Mouse (Mus musculus) left cerebral cortex, adult 9 months (tissue): ENCODE results near the gene 0610030E20Rik.

Experiments
- DNase-seq, 2 experiments: peaks; one replicate each; pipeline ENCODE4 v3.0.0; 2022; ENCODE audit warnings: low spot score in 2 of 2

Gene 0610030E20Rik

DNA sequence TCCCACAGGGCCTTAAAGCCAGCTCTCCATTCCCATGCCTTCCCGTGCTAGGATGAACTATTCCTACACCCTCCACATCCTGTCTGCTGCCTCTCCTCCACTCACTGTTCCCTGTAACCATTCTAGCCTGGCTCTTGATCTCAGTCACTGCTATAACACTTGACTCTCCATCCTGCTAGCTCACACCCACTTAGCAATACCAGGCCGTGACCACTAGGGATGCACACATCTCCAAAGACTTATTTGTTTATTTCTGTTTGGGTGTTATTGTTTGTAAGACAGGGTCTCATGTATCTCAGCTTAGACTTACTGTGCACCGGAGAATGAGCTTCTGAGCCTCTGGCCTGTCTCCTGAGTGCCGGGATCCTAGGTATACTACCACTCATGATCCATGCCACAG lies 22.4 kb downstream of the 0610030E20Rik start:
- DNase-seq: no peak

DNA sequence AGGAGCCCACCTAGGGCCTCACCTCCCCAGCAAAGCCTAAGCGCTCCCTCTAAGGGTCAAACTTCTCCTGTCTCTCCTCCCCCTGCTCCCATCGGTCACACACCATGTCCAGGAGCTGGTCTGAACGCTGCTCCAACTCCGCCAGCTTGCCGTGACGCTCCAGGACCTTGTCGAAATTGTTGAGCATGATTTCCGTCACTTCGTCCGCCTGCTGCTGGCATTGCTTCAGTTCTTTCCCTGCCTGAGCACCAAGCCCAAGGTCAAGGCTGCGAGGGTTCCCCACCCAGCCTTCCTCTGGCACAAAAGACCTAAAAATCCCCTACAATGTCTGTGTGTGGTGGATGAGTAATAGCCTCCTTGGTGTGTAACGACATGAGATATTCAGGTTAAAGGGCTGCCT lies 23.0 kb downstream of the 0610030E20Rik start:
- no peak for DNase-seq

DNA sequence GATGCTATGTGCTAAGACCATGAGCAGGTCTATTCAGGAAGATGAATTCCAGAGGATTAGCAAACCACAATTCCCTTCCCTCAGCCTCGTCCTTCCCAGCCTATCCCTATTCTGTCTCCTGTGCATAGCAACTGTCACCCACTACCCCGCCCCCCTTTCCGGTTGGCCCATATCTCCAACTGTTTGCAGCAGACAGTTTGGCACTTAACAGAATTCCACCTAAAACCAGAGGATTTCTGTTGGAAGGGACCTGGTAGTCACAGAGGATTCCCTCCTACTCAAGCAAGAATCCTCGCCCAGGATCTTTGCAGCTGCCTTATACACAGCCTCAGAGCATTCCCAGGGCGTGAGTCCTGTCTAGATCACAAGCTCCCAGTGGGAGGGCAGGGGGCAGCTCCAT lies 24.0 kb downstream of the 0610030E20Rik start:
- peak in 1 of 2 experiments; percentile 61 for DNase-seq

DNA sequence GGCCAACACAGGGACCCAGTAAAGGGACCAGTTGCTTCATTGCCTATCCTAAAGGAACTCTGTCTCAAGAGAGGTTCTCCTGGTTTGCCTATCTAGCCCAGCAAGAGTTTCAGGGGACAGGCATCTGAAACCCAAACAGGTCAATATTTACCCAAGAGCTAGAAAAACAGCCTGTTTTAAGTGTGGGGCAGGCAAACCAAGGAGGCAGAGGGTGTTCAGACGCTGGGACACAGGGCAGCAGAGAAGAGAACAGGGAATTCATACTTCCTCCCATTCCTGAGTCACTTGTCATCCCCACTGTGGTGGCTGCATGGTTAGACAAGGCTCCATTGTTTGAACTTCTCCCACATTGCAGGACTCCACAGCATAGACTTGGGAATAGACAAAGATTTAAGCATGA lies 24.5 kb downstream of the 0610030E20Rik start:
- DNase-seq: no peak

DNA sequence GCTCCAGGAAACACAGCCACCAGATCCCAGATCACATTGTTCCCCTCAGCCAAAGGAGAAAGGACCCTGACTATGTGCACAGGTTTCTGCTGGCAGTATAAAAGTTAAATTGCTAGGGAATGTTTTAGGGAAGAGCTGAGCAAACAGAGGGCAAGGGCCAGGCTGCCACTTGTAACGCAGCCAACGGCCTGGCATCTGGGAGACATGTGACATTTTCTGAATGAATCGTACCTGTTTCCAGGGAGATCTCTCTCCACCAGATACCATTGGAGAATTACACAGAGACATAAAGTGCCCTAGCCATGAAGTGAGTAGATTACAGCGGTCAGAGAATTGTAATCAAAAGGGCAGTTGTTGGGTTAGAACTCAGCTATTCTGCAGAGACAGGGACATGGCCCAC lies 26.1 kb downstream of the 0610030E20Rik start:
- DNase-seq: no peak

DNA sequence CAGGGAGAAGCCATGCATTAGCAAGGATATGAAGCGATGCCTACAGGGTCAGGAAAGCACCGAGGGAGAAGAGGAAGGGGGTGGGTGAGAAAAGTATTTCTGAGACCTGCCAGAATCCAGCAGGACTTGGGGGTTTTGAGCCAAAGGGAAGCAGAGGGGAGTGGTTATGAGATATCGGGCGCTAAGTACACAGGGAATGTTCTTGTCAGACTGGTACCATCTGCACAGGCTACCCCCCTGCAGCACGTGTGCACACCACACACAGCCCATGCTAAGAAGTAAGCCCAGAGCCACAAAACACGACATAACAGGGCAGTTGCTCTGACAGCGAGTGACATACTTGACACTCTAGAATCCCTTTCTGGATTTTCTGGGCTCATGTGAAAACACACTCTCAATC lies 27.1 kb downstream of the 0610030E20Rik start:
- no peak for DNase-seq

DNA sequence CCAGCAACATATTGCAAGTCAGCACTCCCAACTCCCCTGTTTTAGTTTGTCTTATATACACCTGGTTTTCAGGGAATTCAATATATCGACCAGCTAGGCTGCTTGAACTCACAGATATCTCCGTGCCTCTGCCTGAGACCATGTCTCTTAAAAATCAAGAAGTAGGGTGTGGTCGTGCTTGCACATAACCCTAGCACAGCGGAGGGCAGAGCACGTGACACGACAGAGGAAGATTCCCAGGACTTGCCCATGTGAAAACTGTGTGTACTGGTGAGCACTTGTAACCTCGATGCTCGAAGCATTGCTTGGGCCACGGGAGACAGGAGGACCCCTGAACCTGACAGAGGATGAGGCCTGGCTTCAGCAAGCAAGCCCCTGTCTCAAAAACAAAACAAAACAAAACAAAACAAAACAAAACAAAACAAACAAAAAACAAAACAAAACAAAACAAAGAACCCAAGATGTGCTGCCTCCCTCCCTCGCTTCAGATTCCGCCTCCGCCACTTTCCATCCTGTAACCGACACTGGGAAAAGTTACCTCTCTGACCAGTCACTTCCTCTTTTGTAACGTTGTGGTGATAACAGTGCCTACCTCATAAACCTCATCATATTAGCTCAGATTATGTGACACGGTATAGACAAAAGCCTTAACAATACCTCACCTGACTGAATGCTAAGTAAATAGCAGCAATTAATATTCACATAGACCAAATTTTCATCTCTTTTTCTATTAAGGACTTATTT lies 27.9 kb downstream of the 0610030E20Rik start:
- no peak for DNase-seq

DNA sequence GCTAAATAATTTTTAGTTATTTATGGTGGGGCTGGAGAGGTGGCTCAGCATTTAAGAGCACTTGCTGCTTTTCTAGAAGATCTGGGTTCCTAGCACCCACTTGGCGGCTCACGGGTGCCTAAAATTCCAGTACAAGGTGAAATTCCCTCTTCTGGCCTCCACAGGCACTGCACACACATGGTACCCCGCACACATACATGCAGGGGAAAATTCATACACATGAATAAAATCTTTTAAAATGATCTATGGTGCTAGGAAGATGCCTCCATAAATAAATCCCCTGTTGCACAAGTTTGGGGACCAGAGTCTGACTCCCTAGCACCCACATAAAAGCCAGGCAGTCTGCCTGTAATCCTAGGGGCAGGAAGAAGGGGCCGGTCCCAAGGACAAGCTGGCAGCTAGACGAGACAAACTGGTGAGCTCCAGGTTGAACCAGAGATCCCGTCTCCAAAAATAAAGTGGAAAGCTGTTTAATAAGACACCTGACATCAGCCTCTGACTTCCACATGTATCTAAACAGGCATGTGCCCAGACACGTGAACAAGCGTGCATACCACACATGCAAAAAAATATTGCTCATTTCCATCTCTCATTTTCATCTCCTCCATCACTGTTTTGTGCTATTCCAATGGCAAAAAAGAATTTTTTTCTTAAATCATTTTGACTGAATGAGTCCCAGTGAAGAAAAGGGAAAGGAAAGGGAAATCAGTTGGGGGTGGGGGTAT lies 31.6 kb downstream of the 0610030E20Rik start:
- DNase-seq: no peak

DNA sequence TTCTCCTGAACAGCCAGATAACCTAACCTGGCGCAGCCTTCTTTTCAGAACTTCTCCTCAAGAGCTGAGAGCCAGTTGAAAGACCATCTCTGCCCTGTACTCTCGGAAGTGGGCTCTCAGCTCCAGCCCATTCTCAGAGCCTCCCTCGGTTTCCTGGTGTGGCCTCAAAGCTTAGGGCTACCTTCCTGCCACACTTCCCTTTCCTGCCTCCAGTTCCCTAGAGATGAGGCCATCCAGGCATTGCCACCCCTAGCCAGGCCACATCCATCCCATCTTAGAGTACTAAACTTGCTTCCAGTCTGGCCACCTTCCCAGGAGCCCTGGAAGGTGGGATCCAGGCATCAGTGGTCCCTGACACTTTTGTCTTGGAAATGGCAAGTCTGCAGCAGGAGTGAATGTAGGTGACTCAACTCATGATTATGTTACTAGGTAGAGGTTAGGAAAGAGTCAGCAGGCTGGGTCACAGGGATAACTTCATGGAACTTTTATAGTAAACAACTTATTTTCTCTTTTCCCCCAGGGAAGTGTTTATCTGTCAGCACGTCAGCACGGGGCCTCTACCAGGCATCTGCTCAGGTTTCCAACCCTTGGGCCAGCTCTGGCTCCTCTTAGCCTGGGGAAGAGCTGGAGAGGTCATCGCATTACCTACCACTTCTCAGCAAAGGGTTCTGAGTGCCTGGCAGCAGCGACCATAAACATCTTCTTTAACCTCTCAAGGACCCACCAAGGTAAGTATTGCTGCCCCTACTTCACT lies 32.4 kb downstream of the 0610030E20Rik start:
- no peak for DNase-seq

DNA sequence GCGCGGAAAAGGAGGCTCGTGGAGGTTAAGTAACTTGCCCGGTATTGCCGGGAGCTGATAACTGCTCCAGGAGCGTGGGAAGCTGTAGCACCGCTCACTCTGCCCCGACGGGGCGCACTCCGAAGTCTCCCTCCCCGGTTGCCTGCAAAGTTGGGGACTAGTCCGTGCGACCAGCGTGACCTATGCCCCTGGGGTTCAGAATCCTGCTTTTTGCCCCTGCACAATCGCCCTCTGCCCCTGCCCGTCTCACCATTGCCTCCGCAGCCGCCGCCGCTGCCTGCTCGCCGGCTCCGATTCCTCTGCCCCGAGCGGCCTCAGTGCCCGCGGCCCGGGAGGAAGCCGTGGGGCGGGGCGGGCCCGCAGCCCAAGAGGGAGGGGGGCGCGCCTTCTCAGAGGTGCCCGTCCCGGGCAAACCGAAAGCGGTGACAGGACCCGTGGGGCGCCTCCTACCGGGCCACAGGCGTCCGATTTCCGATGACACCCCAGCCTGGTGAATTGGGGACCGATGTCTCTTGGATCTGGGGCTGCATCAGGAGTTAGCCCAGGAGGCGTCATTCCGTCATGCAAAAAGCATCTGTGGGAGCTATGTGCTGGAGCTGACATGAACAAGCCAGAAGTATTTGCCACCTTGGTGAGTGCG lies 33.1 kb downstream of the 0610030E20Rik start, which contains the start of gene Vamp5:
TSS of gene Vamp5 (minus strand) at position 338 of the 640 bp plus-strand sequence.
- DNase-seq: peak in 1 of 2 experiments; percentile 55

DNA sequence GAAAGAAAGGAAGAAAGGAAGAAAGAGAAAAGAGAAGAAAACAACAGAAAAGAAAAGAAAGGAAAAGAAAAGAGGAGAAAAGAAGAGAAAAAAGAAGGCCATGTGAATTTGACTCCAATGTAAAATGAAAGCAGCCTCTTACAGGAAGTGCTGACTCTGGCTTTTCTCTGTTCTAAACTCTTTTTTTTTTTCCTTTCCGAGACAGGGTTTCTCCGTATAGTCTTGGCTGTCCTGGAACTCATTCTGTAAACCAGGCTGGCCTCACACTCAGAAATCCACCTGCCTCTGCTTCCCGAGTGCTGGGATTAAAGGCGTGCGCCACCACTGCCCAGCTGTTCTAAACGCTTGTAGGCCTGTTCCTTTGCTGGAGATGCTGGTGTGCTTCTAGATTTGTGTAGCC lies 35.4 kb downstream of the 0610030E20Rik start:
- no peak for DNase-seq

DNA sequence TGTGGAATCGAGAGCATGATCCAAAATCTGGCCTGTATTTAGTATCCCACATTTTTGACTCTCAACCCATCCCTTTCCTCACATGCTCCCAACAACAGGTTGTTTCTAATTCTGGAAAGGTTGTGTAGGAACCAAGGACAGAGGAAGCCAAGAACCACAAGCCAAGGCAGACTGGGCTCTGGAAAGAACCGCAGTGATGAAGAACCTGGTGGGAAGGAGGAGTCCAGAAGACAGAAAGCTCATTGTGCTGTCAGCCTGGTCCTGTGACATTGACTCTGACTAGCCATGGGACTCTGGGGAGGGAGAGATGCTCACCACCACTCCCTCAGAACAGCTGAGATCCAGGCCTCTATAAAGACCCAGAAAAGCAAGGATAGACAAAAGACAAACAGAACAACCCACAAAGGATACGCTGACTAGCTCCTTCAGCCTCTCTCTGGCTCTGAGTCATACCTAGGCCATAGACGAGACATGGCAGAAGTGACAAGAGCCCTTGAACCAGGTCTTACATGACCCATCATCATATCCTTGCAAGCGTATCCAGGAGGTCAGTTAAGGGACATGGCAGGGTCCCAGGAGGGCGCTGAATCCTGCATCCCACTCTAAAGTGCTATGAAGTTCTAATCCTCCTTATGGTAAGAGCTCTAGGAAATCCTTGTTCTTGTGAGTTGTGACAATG lies 36.2 kb downstream of the 0610030E20Rik start:
- no peak for DNase-seq

DNA sequence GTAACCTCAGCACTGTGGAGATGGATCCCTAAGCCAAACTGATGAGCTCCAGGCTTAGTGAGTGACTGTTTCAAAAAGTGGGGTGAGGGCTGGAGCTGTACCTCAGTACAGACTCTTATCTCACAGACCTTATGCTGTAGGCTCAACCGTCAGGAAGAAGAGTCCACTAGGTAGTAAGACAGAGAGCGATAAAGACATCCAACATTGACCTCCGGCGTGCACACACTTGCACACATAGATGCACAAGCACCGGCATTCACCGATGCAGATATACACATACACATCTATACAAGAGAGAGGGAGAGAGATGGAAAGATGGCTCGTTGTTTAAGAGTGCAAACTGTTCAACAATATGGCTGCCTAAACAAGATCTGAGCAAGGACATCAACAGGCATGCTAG lies 36.8 kb downstream of the 0610030E20Rik start:
- no peak for DNase-seq

DNA sequence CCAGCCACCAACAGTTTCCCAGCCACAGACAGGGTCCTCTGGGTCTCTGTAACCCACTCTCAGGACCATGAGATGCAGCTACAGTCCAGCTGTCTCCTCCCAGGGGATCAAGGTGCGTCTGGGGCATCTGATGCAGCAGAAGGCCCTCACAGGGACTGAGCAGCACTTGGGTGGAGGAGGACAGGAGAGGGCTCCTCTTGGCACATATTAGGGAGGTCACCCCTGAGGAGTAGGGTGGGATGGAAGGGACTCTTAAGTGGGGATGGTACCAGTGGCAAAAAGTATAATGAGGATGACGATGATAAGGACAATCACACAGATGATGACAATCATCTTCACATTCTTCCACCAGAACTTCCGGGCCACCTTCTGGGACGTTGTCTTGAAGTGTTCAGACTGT lies 38.1 kb downstream of the 0610030E20Rik start:
- DNase-seq: no peak

DNA sequence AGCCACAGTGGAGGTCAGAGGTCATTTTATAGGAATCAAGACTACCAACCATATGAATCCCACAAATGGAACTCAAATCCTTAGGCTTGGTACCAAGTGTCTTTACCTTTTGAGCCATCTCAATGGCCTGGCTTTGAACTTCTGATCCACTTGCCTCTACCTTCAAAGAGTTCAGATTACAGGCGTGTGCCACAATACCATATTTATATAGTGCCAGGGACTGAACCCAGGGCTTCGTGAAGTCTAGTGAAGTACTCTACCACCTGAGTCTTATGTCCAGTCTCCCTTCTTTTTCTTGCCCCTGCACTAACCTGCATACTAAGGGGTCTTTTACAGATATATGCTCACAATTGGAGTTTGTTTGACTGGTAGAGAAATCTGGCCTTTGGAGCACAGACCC lies 39.4 kb downstream of the 0610030E20Rik start:
- DNase-seq: no peak

DNA sequence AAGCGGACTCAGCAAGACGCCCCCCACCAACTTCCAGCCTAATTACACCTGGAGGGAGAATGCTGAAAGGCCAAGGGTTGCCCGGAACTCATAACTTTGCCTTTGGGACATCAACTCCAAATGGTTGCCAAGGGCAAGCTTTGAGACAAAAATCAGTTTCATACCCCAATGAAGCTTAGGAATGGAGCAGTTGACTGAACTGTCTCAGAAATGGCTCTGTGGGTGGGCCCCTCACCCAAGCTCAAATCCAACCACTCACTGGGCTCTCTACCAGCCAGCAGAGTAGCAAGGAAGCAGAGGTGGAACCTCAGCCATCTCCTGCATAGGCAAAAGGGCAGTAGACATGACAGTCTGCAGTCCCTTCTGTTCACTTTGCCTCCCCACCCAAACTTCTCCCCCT lies 40.7 kb downstream of the 0610030E20Rik start:
- DNase-seq: no peak

DNA sequence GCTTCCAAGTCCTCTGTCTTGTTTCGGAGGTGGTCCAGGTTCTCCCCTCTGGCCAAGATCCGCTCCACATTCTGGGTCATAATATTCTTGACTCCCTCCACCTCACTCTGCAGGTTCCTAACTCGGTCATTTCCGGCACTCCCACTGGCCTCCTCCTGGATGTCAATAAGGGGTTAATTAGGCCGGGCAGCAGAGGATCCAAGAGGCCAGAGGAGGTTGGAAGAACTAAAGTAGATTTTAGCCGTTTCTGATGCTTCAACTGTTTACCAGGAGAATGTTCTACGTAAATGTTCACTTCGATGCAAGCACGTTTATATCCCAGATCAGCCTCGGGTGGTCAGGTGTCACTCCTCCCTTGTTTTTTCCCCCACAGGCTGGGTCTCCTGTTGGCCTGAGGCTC lies 41.1 kb downstream of the 0610030E20Rik start:
- no peak for DNase-seq

DNA sequence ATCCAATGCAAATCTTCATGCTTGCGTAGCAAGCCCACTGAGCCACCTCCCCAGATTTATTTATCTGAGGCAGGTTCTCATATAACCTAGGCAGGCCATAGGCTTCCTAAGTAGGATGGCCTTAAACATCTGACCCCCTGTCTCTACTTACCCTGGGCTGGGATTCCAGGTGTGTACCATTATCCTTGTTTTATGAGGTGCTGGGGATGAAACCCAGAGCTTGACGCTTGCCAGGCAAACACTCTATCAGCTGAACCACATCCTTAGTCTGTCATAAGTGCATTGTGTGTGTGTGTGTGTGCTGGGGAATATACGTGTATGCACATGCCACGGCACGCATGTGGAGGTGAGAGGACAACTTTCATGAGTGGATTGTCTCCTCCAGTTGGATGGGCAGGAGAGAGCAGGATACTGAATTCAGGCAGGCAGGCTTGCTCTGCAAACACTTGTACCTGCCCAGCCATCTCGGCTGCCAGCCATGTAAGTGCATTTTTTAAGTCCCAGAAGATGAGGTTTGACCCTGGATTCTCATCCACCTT lies 41.7 kb downstream of the 0610030E20Rik start:
- no peak for DNase-seq

DNA sequence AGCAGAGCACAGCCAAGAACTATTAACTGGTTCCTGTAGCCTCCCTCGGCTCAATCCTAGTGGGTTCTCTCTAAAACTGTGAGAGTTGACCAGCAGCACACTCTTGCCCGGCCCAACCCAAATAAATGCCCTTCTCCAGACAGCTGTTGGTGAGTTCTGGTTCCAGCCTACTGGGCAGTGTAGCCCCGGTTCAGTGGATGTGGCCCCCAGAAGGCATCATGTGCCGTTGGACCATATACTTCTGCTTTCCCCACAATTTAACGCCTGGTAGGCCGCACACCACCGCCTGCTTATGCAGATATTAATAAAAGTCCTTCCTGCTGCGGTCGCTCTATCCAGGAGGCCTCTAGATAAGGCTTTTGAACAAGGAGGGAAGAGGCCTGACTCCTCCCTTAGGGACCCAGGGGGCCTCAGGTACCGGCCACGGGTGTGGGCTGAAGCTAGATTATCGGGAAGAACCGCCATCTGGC lies 42.4 kb downstream of the 0610030E20Rik start:
- no peak for DNase-seq

DNA sequence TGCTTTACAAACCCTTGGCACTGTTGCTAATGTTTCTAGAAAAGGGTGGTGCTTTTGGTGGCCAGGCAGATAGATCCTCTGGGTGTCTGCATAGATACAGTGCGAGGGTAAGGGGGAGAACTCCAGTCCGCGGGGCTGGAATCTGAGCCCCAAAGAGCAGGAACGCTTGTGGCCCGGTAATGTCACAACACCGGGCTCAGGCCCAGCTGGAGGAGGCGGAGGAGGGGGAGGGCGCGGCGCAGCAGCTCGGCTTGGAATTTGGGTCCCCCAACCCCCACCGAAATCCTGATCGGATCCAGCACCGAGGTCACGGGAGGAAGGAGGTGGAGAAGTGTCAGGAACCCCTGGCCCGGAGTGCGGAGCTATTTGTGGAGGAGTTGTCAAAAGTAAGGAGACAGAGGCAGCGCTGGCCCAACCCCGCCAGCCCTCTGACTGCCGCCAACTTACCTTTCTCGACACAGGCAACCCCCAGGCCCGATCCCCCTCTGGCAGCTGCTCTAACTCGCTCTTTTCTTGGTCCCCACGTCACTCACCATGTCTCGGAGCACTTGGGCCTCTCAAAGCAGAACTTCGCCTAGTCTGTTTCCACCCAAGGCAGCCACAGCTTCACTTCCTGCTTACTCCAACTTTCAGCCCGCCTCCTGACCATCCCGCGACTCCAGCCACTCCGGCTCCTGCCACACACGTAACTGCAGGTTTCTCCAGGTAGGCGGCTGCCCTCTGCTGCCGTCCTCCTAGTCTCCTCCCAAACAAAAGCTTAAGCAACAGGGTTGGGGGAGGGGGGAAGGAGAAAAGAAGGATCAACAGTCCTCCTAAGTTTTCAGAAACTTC lies 43.0 kb downstream of the 0610030E20Rik start, which contains the start of gene Vamp8:
TSS of gene Vamp8 (minus strand) at position 763 of the 831 bp plus-strand sequence.
- peak in 1 of 2 experiments; percentile 37 for DNase-seq
